Mouse (Mus musculus): ENCODE measurements at regions not wholly inside any gene's neighbourhood (a gene's known extent, or its start where the extent isn't known, plus 50 kb on each side); places are given as distances from the start of the nearest gene placed in this dataset.
"Not testable (repeated sequence)": the region's sequence is repeated elsewhere in the genome, so short reads cannot be mapped to it uniquely, and the experiment has no call there.

DNA sequence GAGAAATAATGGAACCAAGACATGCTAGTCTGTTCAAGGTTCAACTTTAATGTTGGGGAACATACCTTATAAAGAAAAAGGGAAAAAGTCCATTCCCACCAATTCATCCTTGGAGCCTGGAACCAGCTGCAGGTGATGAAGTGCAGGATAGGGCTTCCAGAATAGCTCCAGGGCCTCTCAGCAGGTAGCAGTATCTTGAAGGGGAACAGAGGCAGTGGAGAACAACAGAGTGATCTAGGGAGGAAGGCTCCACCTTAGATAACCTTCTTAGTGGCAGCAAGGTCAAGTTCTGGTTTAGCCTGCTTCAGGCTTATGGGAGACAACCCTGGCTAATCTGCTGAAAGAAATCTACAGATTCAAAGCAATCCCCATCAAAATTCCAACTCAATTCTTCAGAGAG, 161.8 kb upstream of the Ngly1 start:
- not testable (repeated sequence) for H3K9me3 ChIP-seq (ENCODE audit: control insufficient read depth, low read length); H3K4me1 ChIP-seq (replicated peaks; ENCODE audit: control insufficient read depth, insufficient read depth, low read length); ATAC-seq; H3K9ac ChIP-seq (replicated peaks; ENCODE audit: low read depth, low read length); H3K27ac ChIP-seq (ENCODE audit: low read length); H3K4me2 ChIP-seq (ENCODE audit: low read length); H3K27me3 ChIP-seq (replicated peaks; ENCODE audit: control insufficient read depth, insufficient read depth, low read length); H3K36me3 ChIP-seq (ENCODE audit: control insufficient read depth, insufficient read depth); H3K4me3 ChIP-seq (replicated peaks; ENCODE audit: low read length)

DNA sequence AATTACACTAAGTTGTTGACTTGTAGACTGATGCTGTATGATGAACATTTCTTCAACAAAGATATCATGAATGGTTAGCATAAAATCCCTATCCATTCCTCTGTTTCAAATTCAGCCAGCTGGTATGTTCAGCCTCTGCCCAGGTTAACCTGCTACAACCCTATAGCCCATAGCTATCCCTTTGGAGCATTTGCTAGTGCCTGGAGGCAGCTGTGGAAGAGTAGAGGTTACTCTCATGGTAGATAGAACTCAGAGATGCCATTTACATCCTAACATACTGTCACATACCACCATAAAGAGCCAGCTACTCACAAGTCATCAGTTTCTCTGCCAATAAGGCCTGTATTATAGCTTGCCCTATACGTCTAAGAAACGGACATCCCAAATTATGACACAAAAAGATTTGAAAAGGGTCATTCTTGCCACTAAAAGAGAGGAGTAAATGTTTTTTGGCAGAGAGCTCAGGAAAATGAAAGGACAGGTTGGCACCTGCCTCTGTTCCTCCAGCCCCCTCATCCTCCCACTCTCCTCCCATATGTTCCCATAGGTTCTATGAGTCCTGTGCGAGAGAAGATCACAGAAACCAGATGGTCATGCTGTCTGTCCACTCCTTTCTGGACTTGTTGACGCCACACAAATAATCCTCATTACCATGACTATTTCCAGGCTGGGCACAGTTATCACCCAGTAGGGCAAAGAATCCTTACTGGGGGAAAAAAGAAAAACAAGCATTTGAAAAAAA, 156.5 kb upstream of the Ngly1 start:
- no peak overlapping the region for H3K27ac ChIP-seq (ENCODE audit: low read length)
- H3K27me3 ChIP-seq (replicated peaks; ENCODE audit: control insufficient read depth, insufficient read depth, low read length), result no peaks in the 10 kb centered on the region
- H3K9me3 ChIP-seq (ENCODE audit: control insufficient read depth, low read length), result no peaks in the 10 kb centered on the region
- no peak overlapping the region for H3K9ac ChIP-seq (replicated peaks; ENCODE audit: low read depth, low read length)
- H3K36me3 ChIP-seq (ENCODE audit: control insufficient read depth, insufficient read depth), result no peaks in the 10 kb centered on the region
- WGBS, result 89% methylated on average over 4 of the region's 4 CpGs
- H3K4me1 ChIP-seq (replicated peaks; ENCODE audit: control insufficient read depth, insufficient read depth, low read length), result no peaks in the 10 kb centered on the region
- no peak for ATAC-seq
- H3K4me3 ChIP-seq (replicated peaks; ENCODE audit: low read length), result no peak overlapping the region
- H3K4me2 ChIP-seq (ENCODE audit: low read length), result no peak overlapping the region

DNA sequence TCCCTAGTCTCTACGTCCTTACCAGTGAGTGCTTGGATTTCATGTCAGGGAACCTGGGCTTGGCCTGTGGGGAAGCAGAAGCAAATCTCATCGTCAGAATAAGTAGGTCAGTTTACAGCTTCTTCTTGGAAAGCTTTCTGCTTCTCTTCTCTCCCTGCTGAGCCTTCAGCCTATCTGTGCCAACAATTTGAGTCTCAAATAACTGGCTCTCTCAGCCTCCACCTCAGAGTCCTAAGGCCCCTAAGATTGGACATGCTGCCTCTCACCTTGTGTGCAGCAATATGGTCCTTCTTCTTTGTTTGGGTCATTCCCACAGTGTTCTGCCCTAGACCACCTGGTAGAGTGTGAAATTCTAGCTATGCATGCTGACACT, 156.0 kb upstream of the Ngly1 start:
- H3K9me3 ChIP-seq (ENCODE audit: control insufficient read depth, low read length), result no peaks in the 10 kb centered on the region
- H3K4me1 ChIP-seq (replicated peaks; ENCODE audit: control insufficient read depth, insufficient read depth, low read length), result no peaks in the 10 kb centered on the region
- H3K27me3 ChIP-seq (replicated peaks; ENCODE audit: control insufficient read depth, insufficient read depth, low read length), result no peaks in the 10 kb centered on the region
- no peak for ATAC-seq
- no peak overlapping the region for H3K4me2 ChIP-seq (ENCODE audit: low read length)
- H3K36me3 ChIP-seq (ENCODE audit: control insufficient read depth, insufficient read depth), result no peaks in the 10 kb centered on the region
- H3K4me3 ChIP-seq (replicated peaks; ENCODE audit: low read length), result no peak overlapping the region
- no peak overlapping the region for H3K27ac ChIP-seq (ENCODE audit: low read length)
- no peak overlapping the region for H3K9ac ChIP-seq (replicated peaks; ENCODE audit: low read depth, low read length)
- WGBS, result 58% methylated on average over 2 of the region's 2 CpGs

DNA sequence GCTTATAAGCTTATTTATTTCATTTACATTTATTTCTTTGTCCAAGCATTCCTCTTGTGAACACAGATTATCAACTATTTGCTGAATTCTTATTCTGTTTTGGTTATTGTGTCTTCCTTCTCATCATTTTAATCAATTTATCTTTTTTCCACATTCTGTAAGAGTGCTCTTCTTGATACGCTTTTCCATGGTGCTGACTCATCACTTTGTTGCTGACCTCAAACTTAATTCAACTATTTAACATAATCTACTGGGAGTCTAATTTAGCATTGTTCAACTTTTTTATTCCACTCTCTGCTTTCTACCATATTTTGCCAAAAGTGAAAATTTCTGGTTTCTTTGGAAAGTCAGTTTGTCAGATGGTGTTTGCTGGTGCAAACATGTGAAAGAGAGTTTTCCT, 139.7 kb upstream of the Ngly1 start:
- Histone ChIP-seq H3K27ac (ENCODE audit: low read length) (no peak overlapping the region), H3K4me3 (replicated peaks; ENCODE audit: low read length) (no peak overlapping the region), H3K4me1 (replicated peaks; ENCODE audit: control insufficient read depth, insufficient read depth, low read length) (no peaks in the 10 kb centered on the region), H3K4me2 (ENCODE audit: low read length) (no peak overlapping the region), H3K9ac (replicated peaks; ENCODE audit: low read depth, low read length) (no peak overlapping the region), H3K27me3 (replicated peaks; ENCODE audit: control insufficient read depth, insufficient read depth, low read length) (no peaks in the 10 kb centered on the region), H3K9me3 (ENCODE audit: control insufficient read depth, low read length) (no peaks in the 10 kb centered on the region), H3K36me3 (ENCODE audit: control insufficient read depth, insufficient read depth) (no peaks in the 10 kb centered on the region)
- 95% methylated on average over 1 of the region's 1 CpGs for WGBS
- ATAC-seq, result no peak

DNA sequence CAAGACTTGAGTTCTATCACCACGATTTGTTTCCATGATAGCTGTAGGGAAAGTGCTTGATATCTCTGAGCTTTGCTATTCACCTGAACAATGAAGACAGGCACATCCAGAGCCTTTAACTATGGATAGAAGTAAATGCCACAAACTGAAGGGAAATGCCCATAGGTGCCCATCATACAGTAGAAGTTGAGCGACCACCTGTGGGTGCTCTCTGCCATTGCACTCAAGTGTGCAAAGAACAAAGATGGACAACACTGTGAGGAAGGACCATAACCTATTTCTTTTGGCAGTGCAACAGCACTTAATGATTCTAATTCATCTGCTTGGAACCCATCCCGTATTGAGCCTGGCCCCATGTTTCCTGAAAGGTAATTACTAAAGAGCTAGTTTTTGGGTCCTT, 116.4 kb upstream of the Ngly1 start:
- no peaks in the 10 kb centered on the region for H3K9me3 ChIP-seq (ENCODE audit: control insufficient read depth, low read length)
- 89% methylated on average over 3 of the region's 3 CpGs for WGBS
- no peak overlapping the region for H3K9ac ChIP-seq (replicated peaks; ENCODE audit: low read depth, low read length)
- H3K27ac ChIP-seq (ENCODE audit: low read length), result no peak overlapping the region
- H3K4me2 ChIP-seq (ENCODE audit: low read length), result no peak overlapping the region
- no peaks in the 10 kb centered on the region for H3K4me1 ChIP-seq (replicated peaks; ENCODE audit: control insufficient read depth, insufficient read depth, low read length)
- no peak for ATAC-seq
- no peak overlapping the region for H3K4me3 ChIP-seq (replicated peaks; ENCODE audit: low read length)
- no peaks in the 10 kb centered on the region for H3K27me3 ChIP-seq (replicated peaks; ENCODE audit: control insufficient read depth, insufficient read depth, low read length)
- no peaks in the 10 kb centered on the region for H3K36me3 ChIP-seq (ENCODE audit: control insufficient read depth, insufficient read depth)

DNA sequence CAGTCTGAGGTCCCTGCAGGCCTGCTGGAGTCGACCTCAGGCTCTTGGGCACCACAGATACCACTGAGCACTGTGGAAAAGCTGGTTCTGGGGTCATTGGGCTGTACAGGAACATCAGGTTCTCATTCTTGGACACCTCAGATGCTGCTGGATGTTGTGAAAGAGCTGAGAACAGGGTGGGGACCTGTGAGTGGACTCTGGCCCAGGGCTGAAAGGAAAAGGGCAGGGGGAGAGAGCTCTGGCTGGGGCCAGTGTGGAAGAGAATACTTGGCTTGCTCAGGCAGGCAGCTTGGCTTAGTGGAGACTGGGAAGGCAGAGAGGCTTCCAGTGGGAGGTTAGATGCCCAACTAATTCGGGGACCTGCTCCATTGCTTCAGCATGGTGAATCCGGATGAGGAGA, 115.7 kb upstream of the Ngly1 start:
- Histone ChIP-seq H3K9ac (replicated peaks; ENCODE audit: low read depth, low read length) (no peak overlapping the region), H3K27ac (ENCODE audit: low read length) (no peak overlapping the region), H3K4me1 (replicated peaks; ENCODE audit: control insufficient read depth, insufficient read depth, low read length) (no peaks in the 10 kb centered on the region), H3K4me2 (ENCODE audit: low read length) (no peak overlapping the region), H3K36me3 (ENCODE audit: control insufficient read depth, insufficient read depth) (no peaks in the 10 kb centered on the region), H3K27me3 (replicated peaks; ENCODE audit: control insufficient read depth, insufficient read depth, low read length) (no peaks in the 10 kb centered on the region), H3K9me3 (ENCODE audit: control insufficient read depth, low read length) (no peaks in the 10 kb centered on the region), H3K4me3 (replicated peaks; ENCODE audit: low read length) (no peak overlapping the region)
- WGBS, result 77% methylated on average over 3 of the region's 3 CpGs
- ATAC-seq, result no peak

DNA sequence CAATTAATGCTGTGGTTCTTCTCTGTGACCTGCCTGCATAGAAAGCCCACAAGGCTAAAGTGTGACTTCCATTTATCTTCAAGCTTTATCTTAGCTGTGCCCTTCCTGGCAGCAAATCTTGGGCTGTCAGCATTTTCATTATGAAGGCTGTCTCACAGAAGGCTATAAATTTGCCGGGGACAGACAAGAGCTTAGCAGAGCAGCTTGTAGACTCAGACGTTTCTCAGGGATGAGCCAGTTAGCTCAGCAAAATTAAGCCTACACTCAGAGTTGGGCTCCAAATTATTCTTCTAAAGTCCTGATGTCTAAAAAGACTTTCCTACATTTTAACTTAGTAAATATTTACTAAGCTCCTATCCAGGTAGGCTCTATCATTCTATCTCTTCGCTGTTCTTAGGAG, 112.9 kb upstream of the Ngly1 start:
- H3K4me3 ChIP-seq (replicated peaks; ENCODE audit: low read length), result no peak overlapping the region
- WGBS, result 88% methylated on average over 3 of the region's 3 CpGs
- no peak for ATAC-seq

DNA sequence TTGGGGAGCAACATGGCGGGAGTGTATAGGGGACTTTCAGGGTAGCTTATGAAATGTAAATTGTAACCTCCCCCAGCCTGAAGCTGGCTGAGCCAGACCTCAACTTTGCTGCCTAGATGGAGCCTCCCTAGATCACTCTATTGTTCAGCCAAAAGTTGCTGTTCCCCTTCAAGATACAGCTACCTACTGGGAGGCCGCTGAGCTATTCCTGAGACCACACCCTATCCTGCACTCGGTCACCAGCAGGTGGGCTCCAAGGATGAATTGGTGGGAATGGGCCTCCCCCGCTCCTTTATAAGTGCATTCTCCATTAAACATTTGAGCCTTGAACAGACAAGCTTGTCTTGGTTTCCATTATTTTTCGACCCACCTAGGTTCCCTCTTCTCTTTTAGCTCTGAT, 104.8 kb upstream of the Ngly1 start:
- Histone ChIP-seq H3K9me3 (ENCODE audit: control insufficient read depth, low read length) (no peaks in the 10 kb centered on the region), H3K4me1 (replicated peaks; ENCODE audit: control insufficient read depth, insufficient read depth, low read length) (no peaks in the 10 kb centered on the region), H3K4me3 (replicated peaks; ENCODE audit: low read length) (no peak overlapping the region), H3K27me3 (replicated peaks; ENCODE audit: control insufficient read depth, insufficient read depth, low read length) (no peaks in the 10 kb centered on the region), H3K4me2 (ENCODE audit: low read length) (no peak overlapping the region), H3K36me3 (ENCODE audit: control insufficient read depth, insufficient read depth) (no peaks in the 10 kb centered on the region), H3K27ac (ENCODE audit: low read length) (no peak overlapping the region), H3K9ac (replicated peaks; ENCODE audit: low read depth, low read length) (no peak overlapping the region)
- 92% methylated on average over 5 of the region's 5 CpGs for WGBS
- ATAC-seq, result no peak

More for the DNA sequence above, 112.9 kb upstream of the Ngly1 start:
- H3K4me1 ChIP-seq (replicated peaks; ENCODE audit: control insufficient read depth, insufficient read depth, low read length), result no peaks in the 10 kb centered on the region
- no peak overlapping the region for H3K4me2 ChIP-seq (ENCODE audit: low read length)
- no peaks in the 10 kb centered on the region for H3K9me3 ChIP-seq (ENCODE audit: control insufficient read depth, low read length)
- no peaks in the 10 kb centered on the region for H3K36me3 ChIP-seq (ENCODE audit: control insufficient read depth, insufficient read depth)
- H3K27me3 ChIP-seq (replicated peaks; ENCODE audit: control insufficient read depth, insufficient read depth, low read length), result no peaks in the 10 kb centered on the region
- H3K9ac ChIP-seq (replicated peaks; ENCODE audit: low read depth, low read length), result no peak overlapping the region
- H3K27ac ChIP-seq (ENCODE audit: low read length), result no peak overlapping the region

DNA sequence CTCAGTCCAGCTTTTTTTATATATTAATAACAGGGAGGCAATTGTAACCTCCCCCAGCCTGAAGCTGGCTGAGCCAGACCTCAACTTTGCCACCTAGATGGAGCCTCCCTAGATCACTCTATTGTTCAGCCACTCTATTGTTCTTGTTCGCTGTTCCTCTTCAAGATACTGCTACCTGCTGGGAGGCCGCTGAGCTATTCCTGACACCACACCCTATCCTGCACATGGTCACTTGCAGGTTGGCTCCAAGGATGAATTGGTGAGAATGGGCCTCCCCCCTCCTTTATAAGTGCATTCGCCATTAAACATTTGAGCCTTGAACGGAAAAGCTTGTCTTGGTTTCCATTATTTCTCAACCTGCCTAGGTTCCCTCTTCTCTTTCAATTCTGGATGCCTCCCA, 102.3 kb upstream of the Ngly1 start:
- H3K4me3 ChIP-seq (replicated peaks; ENCODE audit: low read length), result no peak overlapping the region
- 34% methylated on average over 4 of the region's 4 CpGs for WGBS
- no peaks in the 10 kb centered on the region for H3K36me3 ChIP-seq (ENCODE audit: control insufficient read depth, insufficient read depth)
- H3K4me1 ChIP-seq (replicated peaks; ENCODE audit: control insufficient read depth, insufficient read depth, low read length), result no peaks in the 10 kb centered on the region
- H3K27me3 ChIP-seq (replicated peaks; ENCODE audit: control insufficient read depth, insufficient read depth, low read length), result no peaks in the 10 kb centered on the region
- ATAC-seq, result no peak
- H3K9ac ChIP-seq (replicated peaks; ENCODE audit: low read depth, low read length), result no peak overlapping the region
- H3K27ac ChIP-seq (ENCODE audit: low read length), result no peak overlapping the region
- no peak overlapping the region for H3K4me2 ChIP-seq (ENCODE audit: low read length)
- no peaks in the 10 kb centered on the region for H3K9me3 ChIP-seq (ENCODE audit: control insufficient read depth, low read length)

DNA sequence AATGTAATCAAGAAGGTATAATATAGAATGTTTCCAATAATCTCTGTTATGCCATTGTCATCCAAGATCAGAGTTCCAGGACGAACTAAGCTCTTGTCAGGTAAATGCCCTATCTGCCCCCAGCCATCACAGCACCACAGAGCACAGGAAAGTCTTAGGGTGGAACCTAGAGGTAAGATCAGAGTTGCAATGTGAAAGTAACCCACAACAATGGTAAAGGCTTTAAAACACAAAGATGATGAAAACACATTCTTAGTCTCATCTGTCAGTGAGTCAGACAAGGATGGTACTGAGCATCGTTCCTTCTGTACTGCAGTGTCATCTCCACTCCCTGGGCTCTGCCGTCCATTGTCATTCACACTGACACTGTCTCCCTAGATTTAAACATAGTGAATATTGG, 97.3 kb upstream of the Ngly1 start:
- H3K27ac ChIP-seq (ENCODE audit: low read length), result no peak overlapping the region
- no peaks in the 10 kb centered on the region for H3K36me3 ChIP-seq (ENCODE audit: control insufficient read depth, insufficient read depth)
- no peak overlapping the region for H3K9ac ChIP-seq (replicated peaks; ENCODE audit: low read depth, low read length)
- ATAC-seq, result no peak
- H3K27me3 ChIP-seq (replicated peaks; ENCODE audit: control insufficient read depth, insufficient read depth, low read length), result no peaks in the 10 kb centered on the region
- H3K4me2 ChIP-seq (ENCODE audit: low read length), result no peak overlapping the region
- no peak overlapping the region for H3K4me3 ChIP-seq (replicated peaks; ENCODE audit: low read length)
- H3K4me1 ChIP-seq (replicated peaks; ENCODE audit: control insufficient read depth, insufficient read depth, low read length), result no peaks in the 10 kb centered on the region
- no peaks in the 10 kb centered on the region for H3K9me3 ChIP-seq (ENCODE audit: control insufficient read depth, low read length)
- WGBS, result 90% methylated on average over 3 of the region's 3 CpGs
